Mouse (Mus musculus): ENCODE data around the gene Ankrd37.

Ankrd37 gene

GRCm38 (mm10) chr8:45973988-45974505 lies 31.5 kb downstream of the Ankrd37 start:
- DNase-seq (ENCODE audit: low read depth), result no peak

- peak; percentile 22 for DNase-seq (ENCODE audit: low read depth)
Observed at GRCm38 (mm10) chr8:45970894-45971293, 34.6 kb downstream of the Ankrd37 start.

- DNase-seq (ENCODE audit: low read depth), result no peak
Observed at GRCm38 (mm10) chr8:45950622-45951021, 54.9 kb downstream of the Ankrd37 start.

Measured in NIH3T3 (cell line).